Mouse (Mus musculus) lung, adult 2 months (tissue): Measurements from ENCODE around the gene Gm3238.
"Not testable (repeated sequence)": the region's sequence is repeated elsewhere in the genome, so short reads cannot be mapped to it uniquely, and the experiment has no call there.

Experiments used
- CTCF ChIP-seq: fragments of 200-500 bp; IDR thresholded peaks from 2 replicates; pipeline ENCODE4 v1.5.1; 2011; ENCODE audit warnings: mild to moderate bottlenecking, low read length, control low read depth; ENCODE audit not compliant: insufficient read depth
- POLR2A ChIP-seq: fragments of 200-500 bp; IDR thresholded peaks from 2 replicates; pipeline ENCODE4 v1.6.1; 2011; ENCODE audit warnings: low read depth, mild to moderate bottlenecking, control low read depth, low read length, borderline replicate concordance; ENCODE audit errors: extremely low read depth

GRCm38 (mm10) chr10:77783396-77783795 lies 12.3 kb upstream of the Gm3238 start:
- not testable (repeated sequence) for TF ChIP-seq CTCF, POLR2A
